Mouse (Mus musculus) ES-Bruce4 (cell line): ENCODE measurements around the gene 1700025C18Rik.

Experiments used
- CTCF ChIP-seq: IDR thresholded peaks from one replicate; pipeline ENCODE4 v1.8.1; 2011; ENCODE audit warnings: low read depth, low read length
- POLR2A ChIP-seq: IDR thresholded peaks from one replicate; pipeline ENCODE4 v1.8.1; 2011; ENCODE audit warnings: low read length; ENCODE audit not compliant: insufficient read depth

- TF ChIP-seq POLR2A (no peak), CTCF (no peak)
Observed at GRCm38 (mm10) chr2:165136049-165136448, 45.5 kb upstream of the 1700025C18Rik start.
